Mouse (Mus musculus) bone marrow macrophage, adult 2 months (primary cell): ENCODE results near the gene Gm13277. TPM values are rescaled to one million over a fixed set of nuclear protein-coding genes. Genes with fewer than 3 reads are reported as not detected.
A peak's percentile ranks its signal among the peaks of the same experiment; 100 is the strongest.
"Not testable (repeated sequence)": the region's sequence is repeated elsewhere in the genome, so short reads cannot be mapped to it uniquely, and the experiment has no call there.

Experiments used
- H3K27ac ChIP-seq: 2 replicates; pipeline ENCODE4 v1.5.1; 2012; ENCODE audit warnings: low read depth, low read length; ENCODE audit not compliant: insufficient read depth
- H3K4me1 ChIP-seq: 2 replicates; pipeline ENCODE4 v1.6.1; 2012; ENCODE audit warnings: low read length; ENCODE audit not compliant: control insufficient read depth, insufficient read depth
- H3K4me3 ChIP-seq: 2 replicates; pipeline ENCODE4 v1.5.1; 2012; ENCODE audit warnings: mild to moderate bottlenecking, low read length, moderate library complexity; ENCODE audit not compliant: insufficient read depth
- polyA plus RNA-seq: library from polyadenylated mRNA; stranded (reverse); fragments of >200 nt; gene quantifications from 2 replicates; pipeline ENCODE4 v1.2.4, GENCODE M21; 2012; ENCODE audit not compliant: missing spikeins, insufficient read depth, insufficient read length

Gm13277 gene
- polyA plus RNA-seq, 1 experiment: not detected

- H3K4me1 ChIP-seq, H3K27ac ChIP-seq: not testable (repeated sequence)
- H3K4me3 ChIP-seq: peak overlapping the region; percentile 41
Observed at GRCm38 (mm10) chr4:88763384-88764018, 24.9 kb upstream of the Gm13277 start.

GRCm38 (mm10) chr4:88773534-88773933 is 14.9 kb upstream of the Gm13277 start, which contains the start of gene Gm13290:
Gene Gm13290 (plus strand): TSS chr4:88773834.
- not testable (repeated sequence) for H3K27ac ChIP-seq, H3K4me3 ChIP-seq, H3K4me1 ChIP-seq

GRCm38 (mm10) chr4:88776622-88777021 is 11.8 kb upstream of the Gm13277 start, which contains the start of gene Gm13289:
Gene Gm13289 (plus strand): TSS chr4:88776922.
- not testable (repeated sequence) for H3K4me1 ChIP-seq, H3K4me3 ChIP-seq

GRCm38 (mm10) chr4:88779550-88779949 is 8.9 kb upstream of the Gm13277 start, which contains the start of gene Gm13272:
Gene Gm13272 (plus strand): TSS chr4:88779850.
- H3K27ac ChIP-seq, H3K4me3 ChIP-seq, H3K4me1 ChIP-seq: not testable (repeated sequence)

More at GRCm38 (mm10) chr4:88776622-88777021, 11.8 kb upstream of the Gm13277 start, which contains the start of gene Gm13289:
- not testable (repeated sequence) for H3K27ac ChIP-seq

- H3K4me1 ChIP-seq, H3K4me3 ChIP-seq, H3K27ac ChIP-seq: not testable (repeated sequence)
Observed at GRCm38 (mm10) chr4:88780320-88780719, 8.1 kb upstream of the Gm13277 start.

GRCm38 (mm10) chr4:88781831-88782230 is 6.6 kb upstream of the Gm13277 start, which contains the start of gene Ifnz:
Gene Ifnz (plus strand): TSS chr4:88782131.
- not testable (repeated sequence) for H3K4me1 ChIP-seq, H3K27ac ChIP-seq
- H3K4me3 ChIP-seq: peak within 1 kb of the TSS; percentile 44

- H3K4me1 ChIP-seq, H3K27ac ChIP-seq: not testable (repeated sequence)
- H3K4me3 ChIP-seq: peak overlapping the region; percentile 44
Observed at GRCm38 (mm10) chr4:88782335-88782734, 6.1 kb upstream of the Gm13277 start.

- not testable (repeated sequence) for H3K4me1 ChIP-seq, H3K27ac ChIP-seq, H3K4me3 ChIP-seq
Observed at GRCm38 (mm10) chr4:88785409-88785808, 3.0 kb upstream of the Gm13277 start, which contains the start of gene Gm13276. Gene Gm13276 (plus strand): TSS chr4:88785709.

- not testable (repeated sequence) for H3K4me1 ChIP-seq
Observed at GRCm38 (mm10) chr4:88791250-88791649, 2.8 kb downstream of the Gm13277 start, which contains the start of gene Gm13278. Gene Gm13278 (plus strand): TSS chr4:88791550.

GRCm38 (mm10) chr4:88793936-88794675 is 5.7 kb downstream of the Gm13277 start, which contains the start of gene Gm13275:
Gene Gm13275 (plus strand): TSS chr4:88794487.
- H3K4me1 ChIP-seq, H3K4me3 ChIP-seq, H3K27ac ChIP-seq: not testable (repeated sequence)

More at GRCm38 (mm10) chr4:88791250-88791649, 2.8 kb downstream of the Gm13277 start, which contains the start of gene Gm13278:
- H3K27ac ChIP-seq, H3K4me3 ChIP-seq: not testable (repeated sequence)

GRCm38 (mm10) chr4:88797097-88797496 is 8.7 kb downstream of the Gm13277 start, which contains the start of gene Gm13279:
Gene Gm13279 (plus strand): TSS chr4:88797397.
- H3K4me3 ChIP-seq: not testable (repeated sequence)

GRCm38 (mm10) chr4:88799365-88799764 is 10.9 kb downstream of the Gm13277 start, which contains the start of gene Gm13285:
Gene Gm13285 (plus strand): TSS chr4:88799665.
- not testable (repeated sequence) for H3K27ac ChIP-seq, H3K4me1 ChIP-seq, H3K4me3 ChIP-seq

More at GRCm38 (mm10) chr4:88797097-88797496, 8.7 kb downstream of the Gm13277 start, which contains the start of gene Gm13279:
- not testable (repeated sequence) for H3K4me1 ChIP-seq, H3K27ac ChIP-seq

- H3K4me3 ChIP-seq: peak within 1 kb of the TSS; percentile 17; the same call in 1 of the 2 replicates
- H3K4me1 ChIP-seq, H3K27ac ChIP-seq: not testable (repeated sequence)
Observed at GRCm38 (mm10) chr4:88802954-88803353, 14.5 kb downstream of the Gm13277 start, which contains the start of gene Gm13287. Gene Gm13287 (plus strand): TSS chr4:88803254.

GRCm38 (mm10) chr4:88805231-88805630 is 16.8 kb downstream of the Gm13277 start, which contains the start of gene Gm13288:
Gene Gm13288 (plus strand): TSS chr4:88805531.
- not testable (repeated sequence) for H3K4me1 ChIP-seq, H3K27ac ChIP-seq
- 0 out of 2 replicates have a peak within 1 kb of the TSS, but pooled peaks have one; percentile 14 for H3K4me3 ChIP-seq

GRCm38 (mm10) chr4:88805761-88806160 is 17.3 kb downstream of the Gm13277 start:
- not testable (repeated sequence) for H3K4me1 ChIP-seq, H3K27ac ChIP-seq
- 0 out of 2 replicates have a peak overlapping the region, but pooled peaks have one; percentile 14 for H3K4me3 ChIP-seq
